Mouse (Mus musculus) MEL (cell line): ENCODE data around the gene Acot7.
"Not testable (repeated sequence)": the region's sequence is repeated elsewhere in the genome, so short reads cannot be mapped to it uniquely, and the experiment has no call there.

ENCODE experiments used
- CTCF ChIP-seq, 3 experiments: IDR thresholded peaks in 2 of 3; conservative IDR thresholded peaks in 1 of 3; 2 replicates each; pipeline ENCODE4 v1.5.1; 2011 to 2012; ENCODE audit warnings: low read length in 3 of 3, low read depth in 2 of 3, mild to moderate bottlenecking in 2 of 3, improper control_type of control experiment in 1 of 3, inconsistent platforms in 1 of 3, mixed read lengths in 1 of 3, moderate library complexity in 1 of 3; ENCODE audit not compliant: control insufficient read depth in 1 of 3, insufficient read depth in 1 of 3, poor library complexity in 1 of 3, severe bottlenecking in 1 of 3
- EP300 ChIP-seq, 2 experiments: IDR thresholded peaks; 2 replicates each; pipeline ENCODE4 v1.6.1; 2011; ENCODE audit warnings: improper control_type of control experiment in 2 of 2, low read length in 2 of 2, low read depth in 1 of 2, mild to moderate bottlenecking in 1 of 2
- GATA1 ChIP-seq: IDR thresholded peaks from 2 replicates; pipeline ENCODE4 v1.6.1; 2011; ENCODE audit warnings: low read depth, low read length, improper control_type of control experiment
- MAFK ChIP-seq: IDR thresholded peaks from 2 replicates; pipeline ENCODE4 v1.6.1; 2011; ENCODE audit warnings: low read depth, mild to moderate bottlenecking, low read length, improper control_type of control experiment, borderline replicate concordance
- POLR2A ChIP-seq, 2 experiments: IDR thresholded peaks; 2 replicates each; pipeline ENCODE4 v1.6.1; 2011 to 2012; ENCODE audit warnings: low read length in 2 of 2, mild to moderate bottlenecking in 2 of 2, control low read depth in 1 of 2, improper control_type of control experiment in 1 of 2, low read depth in 1 of 2, moderate library complexity in 1 of 2; ENCODE audit not compliant: control insufficient read depth in 1 of 2, insufficient read depth in 1 of 2, poor library complexity in 1 of 2
- UBTF ChIP-seq: IDR thresholded peaks from 2 replicates; pipeline ENCODE4 v1.6.1; 2012; ENCODE audit warnings: low read depth, mild to moderate bottlenecking, inconsistent platforms, low read length, improper control_type of control experiment, moderate library complexity, borderline replicate concordance; ENCODE audit not compliant: insufficient read depth
- USF1 ChIP-seq: IDR thresholded peaks from 2 replicates; pipeline ENCODE4 v1.6.1; 2014; ENCODE audit warnings: low read depth, mild to moderate bottlenecking, inconsistent platforms, low read length, improper control_type of control experiment, moderate library complexity
- USF2 ChIP-seq, 2 experiments: IDR thresholded peaks; 2 replicates each; pipeline ENCODE4 v1.6.1; 2011 to 2012; ENCODE audit warnings: improper control_type of control experiment in 2 of 2, low read length in 2 of 2, borderline replicate concordance in 1 of 2, inconsistent platforms in 1 of 2, low read depth in 1 of 2, mild to moderate bottlenecking in 1 of 2; ENCODE audit not compliant: insufficient read depth in 1 of 2

DNA sequence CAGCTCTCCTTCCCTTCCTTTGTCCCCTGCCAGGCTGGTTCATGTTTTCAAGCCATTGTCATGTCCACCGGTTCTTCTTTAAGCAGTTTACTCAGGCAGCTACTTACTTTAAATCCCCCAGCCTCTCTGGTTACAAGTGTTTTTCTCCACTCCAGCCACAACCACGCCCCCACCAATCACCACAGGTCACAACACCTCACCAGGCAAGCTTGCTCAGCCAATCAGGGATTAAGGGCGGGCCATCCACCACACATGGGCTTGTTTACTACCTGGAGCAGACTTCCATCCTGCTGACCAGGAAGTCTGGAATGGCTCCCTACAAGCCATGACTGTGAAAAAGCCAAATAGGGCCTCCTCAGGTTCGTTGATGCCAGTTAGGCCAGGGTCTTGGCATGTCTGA lies 52.4 kb downstream of the Acot7 start:
- TF ChIP-seq USF2 (IDR thresholded peaks at IDR 0.05; ENCODE audit: borderline replicate concordance in 1 of 2, insufficient read depth in 1 of 2, low read depth in 1 of 2, low read length in 2 of 2); CTCF (IDR thresholded peaks at IDR 0.05 in 2 of 3, conservative IDR thresholded peaks at IDR 0.05 in 1 of 3; ENCODE audit: control insufficient read depth in 1 of 3, insufficient read depth in 1 of 3, low read depth in 2 of 3, low read length in 3 of 3, poor library complexity in 1 of 3, severe bottlenecking in 1 of 3); USF1; POLR2A (IDR thresholded peaks at IDR 0.05; ENCODE audit: control insufficient read depth in 1 of 2, insufficient read depth in 1 of 2, low read depth in 1 of 2, low read length in 2 of 2, poor library complexity in 1 of 2); EP300 (IDR thresholded peaks at IDR 0.05; ENCODE audit: low read depth in 1 of 2, low read length in 2 of 2); UBTF; GATA1; MAFK: not testable (repeated sequence)
